Mouse (Mus musculus): ENCODE measurements around the gene Lrrk1. TPM values are rescaled to one million over a fixed set of nuclear protein-coding genes. Genes with fewer than 3 reads are reported as not detected.

Gene Lrrk1
- total and polyA plus RNA-seq, 3 experiments, result 5.0 to 16.9 (median 13.6) TPM

- no peak overlapping the region for H3K27ac ChIP-seq (ENCODE audit: insufficient read depth, low read depth)
- dilution Hi-C loops (cut with MboI; ENCODE audit: extremely low pct_ligation_motif_present, extremely low pct_unique_long_range_greater_than_20kb, low sequenced_read_pairs) (no loop called here), in situ Hi-C loops (cut with MboI; ENCODE audit: low pct_ligation_motif_present, low pct_unique_long_range_greater_than_20kb, low sequenced_read_pairs) (no loop called here)
- no peaks in the 10 kb centered on the region for H3K27me3 ChIP-seq (replicated peaks)
- H3K36me3 ChIP-seq (replicated peaks in 1 of 2; ENCODE audit: control insufficient read depth in 1 of 2, insufficient read depth in 1 of 2, low read length in 1 of 2), result no peaks in the 10 kb centered on the region
- TF ChIP-seq CHD1 (IDR thresholded peaks at IDR 0.05; ENCODE audit: low read depth, low read length), result no peak
- no peak for TF ChIP-seq JUN (IDR thresholded peaks at IDR 0.05; ENCODE audit: insufficient read depth, low read depth, low read length)
- H3K79me2 ChIP-seq (replicated peaks; ENCODE audit: control insufficient read depth, extremely low read depth, insufficient read depth, poor library complexity, severe bottlenecking), result no peaks in the 10 kb centered on the region
- H3K9ac ChIP-seq (ENCODE audit: insufficient read depth, low read depth), result no peak overlapping the region
- no peak overlapping the region for H3K4me2 ChIP-seq (ENCODE audit: insufficient read depth, low read depth, poor library complexity, severe bottlenecking)
- no peak overlapping the region for H3K4me3 ChIP-seq (replicated peaks in 1 of 3; ENCODE audit: low read depth in 2 of 3, low read length in 2 of 3, poor library complexity in 1 of 3)
- DNase-seq (ENCODE audit: extremely low read depth), result no peak
- no peaks in the 10 kb centered on the region for H3K9me3 ChIP-seq (replicated peaks; ENCODE audit: low read length)
- peaks cover 3 to 24% of the 10 kb centered on the region in 2 experiments; a peak in 3 of 4 replicates for H3K4me1 ChIP-seq (ENCODE audit: control insufficient read depth in 1 of 2, insufficient read depth in 2 of 2)
These were observed 156.3 kb downstream of the Lrrk1 start for GRCm38 (mm10) chr7:66231861-66232260.

DNA sequence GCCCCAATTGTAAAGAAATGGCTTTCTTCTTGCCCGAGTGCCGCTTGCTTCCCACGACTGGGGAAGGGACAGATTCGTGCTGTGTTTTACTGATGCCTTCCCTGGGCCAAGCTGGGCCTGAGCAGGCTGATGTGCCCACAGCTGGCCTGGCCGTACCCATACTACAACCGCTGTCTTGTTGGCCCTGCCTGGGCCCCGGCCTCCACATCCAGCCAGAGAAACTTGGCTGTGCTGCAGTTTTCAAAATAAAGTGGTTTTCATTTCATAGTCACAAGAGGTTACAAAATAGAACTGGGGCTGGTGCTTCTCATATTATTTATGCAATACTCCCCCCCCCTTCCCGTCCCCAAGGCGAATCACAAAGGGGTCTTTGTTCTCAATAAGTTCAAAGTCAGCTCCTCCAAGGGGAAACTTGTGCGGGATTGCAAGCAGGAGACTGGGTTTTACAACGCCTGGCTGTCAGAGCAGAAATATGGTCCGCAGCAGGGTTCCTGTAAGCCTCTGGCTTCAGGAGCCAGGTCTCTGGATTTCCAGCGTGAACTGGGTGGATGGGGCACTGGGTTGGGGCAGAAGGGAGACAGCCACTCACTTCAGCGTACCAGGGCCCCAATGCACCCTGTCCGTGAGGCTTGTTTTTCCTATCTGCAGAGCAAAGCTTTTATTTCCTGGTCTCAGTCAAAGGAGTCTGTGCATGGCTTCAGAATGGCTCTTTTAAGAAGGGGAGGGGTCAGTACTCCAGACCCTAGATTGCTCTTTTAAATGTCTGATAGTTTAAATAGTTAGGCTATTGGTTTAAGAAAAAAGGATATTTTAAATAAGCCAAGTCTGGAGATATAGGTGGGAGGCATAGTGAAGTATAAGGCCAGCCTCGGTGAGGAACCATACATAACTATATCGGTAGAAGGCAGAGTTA lies 157.3 kb downstream of the Lrrk1 start:
- no peak overlapping the region for H3K9ac ChIP-seq (ENCODE audit: insufficient read depth, low read depth)
- peaks cover 5 to 33% of the 10 kb centered on the region in 2 experiments for H3K4me1 ChIP-seq (ENCODE audit: control insufficient read depth in 1 of 2, insufficient read depth in 2 of 2)
- in situ Hi-C loops (cut with MboI; ENCODE audit: low pct_ligation_motif_present, low pct_unique_long_range_greater_than_20kb, low sequenced_read_pairs), result no loop called here
- TF ChIP-seq KAT2A (IDR thresholded peaks at IDR 0.05; ENCODE audit: insufficient replicate concordance, low read length), result no peak
- TF ChIP-seq MAZ (IDR thresholded peaks at IDR 0.05; ENCODE audit: low read depth, low read length), result no peak
- TF ChIP-seq POLR2A (IDR thresholded peaks at IDR 0.05; ENCODE audit: low read depth, low read length), result no peak
- no peak for TF ChIP-seq USF1 (IDR thresholded peaks at IDR 0.05; ENCODE audit: low read depth, low read length)
- no peak for TF ChIP-seq ZMIZ1 (IDR thresholded peaks at IDR 0.05; ENCODE audit: low read depth, low read length)
- no peak for TF ChIP-seq POLR2AphosphoS2 (IDR thresholded peaks at IDR 0.05; ENCODE audit: low read depth, low read length)
- no peaks in the 10 kb centered on the region for H3K9me3 ChIP-seq (replicated peaks; ENCODE audit: low read length)
- dilution Hi-C loops (cut with MboI; ENCODE audit: extremely low pct_ligation_motif_present, extremely low pct_unique_long_range_greater_than_20kb, low sequenced_read_pairs), result no loop called here
- no peaks in the 10 kb centered on the region for H3K27me3 ChIP-seq (replicated peaks)
- no peak for DNase-seq (ENCODE audit: extremely low read depth)
- no peak overlapping the region for H3K4me3 ChIP-seq (replicated peaks in 1 of 3; ENCODE audit: low read depth in 2 of 3, low read length in 2 of 3, poor library complexity in 1 of 3)
- H3K79me2 ChIP-seq (replicated peaks; ENCODE audit: control insufficient read depth, extremely low read depth, insufficient read depth, poor library complexity, severe bottlenecking), result no peaks in the 10 kb centered on the region
- H3K36me3 ChIP-seq (replicated peaks in 1 of 2; ENCODE audit: control insufficient read depth in 1 of 2, insufficient read depth in 1 of 2, low read length in 1 of 2), result no peaks in the 10 kb centered on the region
- no peak overlapping the region for H3K4me2 ChIP-seq (ENCODE audit: insufficient read depth, low read depth, poor library complexity, severe bottlenecking)
- no peak overlapping the region for H3K27ac ChIP-seq (ENCODE audit: insufficient read depth, low read depth)

DNA sequence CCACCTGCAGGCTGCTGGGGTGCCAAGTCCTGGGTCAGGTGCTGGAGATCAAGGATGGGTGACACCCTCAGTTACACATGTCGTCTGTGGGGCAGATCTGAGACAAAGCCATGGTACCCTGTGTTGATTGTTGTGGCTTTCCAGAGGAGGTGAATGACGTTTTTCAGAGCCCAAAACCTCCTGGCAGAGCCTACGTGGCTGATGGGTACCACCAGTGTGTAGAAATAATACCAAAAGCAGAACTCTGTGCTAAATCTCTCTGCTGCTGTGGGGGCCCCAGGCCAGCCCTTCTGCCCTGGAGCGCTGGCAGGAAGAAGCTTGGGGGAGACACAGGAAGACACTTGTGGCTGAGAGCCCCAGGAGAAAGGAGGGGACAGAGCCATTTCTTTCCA lies 157.9 kb downstream of the Lrrk1 start:
- in situ Hi-C loops (cut with MboI; ENCODE audit: low pct_ligation_motif_present, low pct_unique_long_range_greater_than_20kb, low sequenced_read_pairs), result no loop called here
- Histone ChIP-seq H3K4me2 (ENCODE audit: insufficient read depth, low read depth, poor library complexity, severe bottlenecking) (no peak overlapping the region), H3K9ac (ENCODE audit: insufficient read depth, low read depth) (no peak overlapping the region), H3K9me3 (replicated peaks; ENCODE audit: low read length) (no peaks in the 10 kb centered on the region), H3K27me3 (replicated peaks) (no peaks in the 10 kb centered on the region), H3K79me2 (replicated peaks; ENCODE audit: control insufficient read depth, extremely low read depth, insufficient read depth, poor library complexity, severe bottlenecking) (no peaks in the 10 kb centered on the region), H3K36me3 (replicated peaks in 1 of 2; ENCODE audit: control insufficient read depth in 1 of 2, insufficient read depth in 1 of 2, low read length in 1 of 2) (no peaks in the 10 kb centered on the region), H3K4me1 (ENCODE audit: control insufficient read depth in 1 of 2, insufficient read depth in 2 of 2) (peaks cover 5 to 40% of the 10 kb centered on the region in 2 experiments), H3K27ac (ENCODE audit: insufficient read depth, low read depth) (no peak overlapping the region), H3K4me3 (replicated peaks in 1 of 3; ENCODE audit: low read depth in 2 of 3, low read length in 2 of 3, poor library complexity in 1 of 3) (no peak overlapping the region)
- dilution Hi-C loops (cut with MboI; ENCODE audit: extremely low pct_ligation_motif_present, extremely low pct_unique_long_range_greater_than_20kb, low sequenced_read_pairs), result no loop called here
- no peak for DNase-seq (ENCODE audit: extremely low read depth)
- TF ChIP-seq NELFE (IDR thresholded peaks at IDR 0.05; ENCODE audit: low read depth, low read length), result no peak
- no peak for TF ChIP-seq JUND (conservative IDR thresholded peaks at IDR 0.05; ENCODE audit: low read depth, low read length)
- no peak for TF ChIP-seq TBP (conservative IDR thresholded peaks at IDR 0.05; ENCODE audit: low read depth, low read length)

All from CH12.LX (cell line).